Mouse (Mus musculus): ENCODE measurements around the gene Rapgef4. TPM values are rescaled to one million over a fixed set of nuclear protein-coding genes. Genes with fewer than 3 reads are reported as not detected.

Rapgef4 gene
- polyA plus RNA-seq, 1 experiment: 1.9 TPM

DNA sequence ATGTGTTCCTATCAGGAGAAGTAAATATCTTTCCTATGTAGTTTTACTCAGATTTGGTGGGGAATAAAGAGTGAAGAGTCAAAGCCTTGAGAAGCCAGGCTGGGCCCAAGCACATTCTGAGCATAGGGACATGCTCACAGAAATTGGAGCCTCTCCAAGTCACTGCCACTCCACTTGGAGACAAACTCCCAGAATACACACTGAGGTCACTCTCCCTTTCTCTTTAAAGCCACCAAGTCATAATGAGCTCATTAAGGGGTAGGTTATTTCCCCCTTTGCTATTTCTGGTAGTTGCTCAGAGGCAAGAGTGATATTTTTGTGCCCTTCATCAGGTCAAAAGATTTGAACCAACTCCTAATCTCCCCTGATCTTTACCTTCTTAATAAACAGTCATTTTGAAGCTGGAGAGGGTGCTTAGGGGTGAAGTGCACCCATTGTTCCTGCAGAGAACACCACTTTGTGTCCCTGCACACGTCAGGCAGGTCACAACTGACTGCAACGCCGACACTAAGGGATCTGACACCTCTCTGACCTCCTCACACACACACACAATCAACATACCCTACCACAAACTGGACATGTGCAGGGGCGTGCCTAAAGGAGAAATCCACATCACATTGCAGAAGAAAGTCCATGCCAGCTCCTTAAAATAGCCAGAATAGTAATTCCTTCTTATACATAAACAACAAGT is 288.8 kb downstream of the Rapgef4 start:
- DNase-seq (ENCODE audit: low spot score): no peak

GRCm38 (mm10) chr2:72278247-72278873 is 297.3 kb downstream of the Rapgef4 start:
- no peak for DNase-seq (ENCODE audit: low spot score)

GRCm38 (mm10) chr2:72280524-72280923 is 299.5 kb downstream of the Rapgef4 start:
- no peak for DNase-seq (ENCODE audit: low spot score)

DNA sequence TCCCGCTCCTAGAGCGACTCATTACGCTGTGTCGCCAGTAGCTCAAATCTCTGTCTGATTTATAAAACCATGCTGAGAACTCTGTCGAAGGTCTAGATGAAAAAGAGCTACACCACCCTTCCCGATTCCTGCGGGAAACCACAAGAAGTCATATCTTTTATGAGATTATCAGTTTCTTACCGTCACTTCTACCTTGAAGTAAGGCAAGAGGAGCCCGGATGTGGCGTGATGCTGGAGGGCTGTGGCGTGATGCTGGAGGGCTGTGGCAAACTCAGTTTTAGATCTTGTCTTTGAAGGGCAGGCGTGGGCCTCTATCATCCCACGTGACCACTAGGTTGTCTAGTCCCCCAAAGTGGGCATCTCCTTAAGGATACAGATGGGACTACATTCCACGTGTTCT is 300.9 kb downstream of the Rapgef4 start:
- DNase-seq (ENCODE audit: low spot score): no peak

- no peak for DNase-seq (ENCODE audit: low spot score)
Observed at GRCm38 (mm10) chr2:72282733-72283132, 301.7 kb downstream of the Rapgef4 start.

GRCm38 (mm10) chr2:72284689-72285088 is 303.6 kb downstream of the Rapgef4 start:
- no peak for DNase-seq (ENCODE audit: low spot score)

DNA sequence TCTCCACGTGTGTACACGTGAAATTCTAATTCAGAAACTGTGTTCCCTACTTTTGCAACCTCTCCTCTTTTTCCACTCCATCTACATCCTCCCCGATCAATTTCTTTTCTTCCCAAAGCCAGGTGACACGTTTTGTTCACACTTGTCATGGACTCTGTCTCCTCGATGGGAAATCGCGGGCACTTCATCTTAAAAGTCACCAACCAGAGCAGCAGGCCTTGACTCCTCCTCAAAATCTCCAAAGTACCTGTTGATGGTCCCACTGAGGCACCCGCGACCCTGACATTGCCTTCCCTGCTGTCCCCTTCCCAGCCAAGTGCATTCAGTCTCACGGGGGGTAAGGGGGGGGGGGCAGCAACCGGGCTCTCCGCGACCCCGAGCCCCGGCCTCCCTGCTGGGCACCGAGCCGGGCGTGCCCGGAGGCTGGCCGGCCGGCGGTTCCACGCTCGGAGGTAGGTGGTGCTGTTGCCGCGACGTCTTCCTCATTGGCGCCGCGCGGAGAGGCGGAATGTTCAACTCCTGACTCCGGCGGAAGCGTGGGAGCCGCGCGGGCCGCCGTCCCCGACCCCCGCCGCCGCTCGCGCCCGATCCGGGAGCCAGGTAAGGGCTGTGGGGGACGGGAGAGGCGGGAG is 304.3 kb downstream of the Rapgef4 start, which contains the start of gene Map3k20:
Gene Map3k20, plus strand, starts transcription at position 382 of the 632 bp plus-strand sequence.
- DNase-seq (ENCODE audit: low spot score): no peak

DNA sequence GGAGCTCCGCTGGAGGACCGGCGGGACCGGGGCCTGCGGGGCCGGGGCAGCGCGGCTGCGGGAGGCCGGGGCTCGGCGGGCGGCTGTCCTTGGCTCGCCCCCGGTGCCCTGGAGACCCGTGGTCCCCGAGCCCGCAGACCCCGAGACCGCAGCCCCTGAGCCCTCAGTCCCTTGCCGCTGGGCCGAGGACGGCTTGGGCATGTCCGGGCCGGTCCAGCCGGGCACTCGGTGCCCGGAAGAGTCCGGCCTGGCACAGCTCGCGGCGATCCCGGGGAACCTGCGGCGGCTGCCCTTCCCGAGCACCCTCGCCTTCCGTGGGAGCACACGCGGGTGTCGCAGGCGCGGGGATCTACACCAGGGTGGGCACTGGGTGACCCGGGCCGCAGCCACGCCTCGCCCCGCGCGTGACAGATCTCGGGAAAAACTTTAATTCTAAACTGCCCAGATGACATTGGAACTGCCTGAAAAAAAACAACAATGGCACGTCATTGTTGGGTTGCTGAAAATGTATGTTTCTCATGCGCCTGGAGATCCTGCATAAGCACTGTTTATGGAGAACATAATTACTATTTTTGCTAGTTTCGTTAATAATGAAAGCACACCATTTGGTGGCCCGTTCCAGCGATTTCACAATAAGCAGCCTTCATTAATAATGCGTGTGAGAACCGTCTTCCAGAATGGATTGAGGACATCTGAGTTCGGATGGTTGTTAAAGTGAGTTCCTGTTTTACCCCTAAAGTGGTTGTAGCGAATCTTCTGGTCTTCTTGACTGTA is 305.0 kb downstream of the Rapgef4 start:
- DNase-seq (ENCODE audit: low spot score): peak; percentile 73

- no peak for DNase-seq (ENCODE audit: low spot score)
Observed at GRCm38 (mm10) chr2:72287142-72287541, 306.1 kb downstream of the Rapgef4 start.

GRCm38 (mm10) chr2:72288932-72289534 is 308.0 kb downstream of the Rapgef4 start:
- DNase-seq (ENCODE audit: low spot score): no peak

- DNase-seq (ENCODE audit: low spot score): no peak
Observed at GRCm38 (mm10) chr2:72291103-72291502, 310.1 kb downstream of the Rapgef4 start.

DNA sequence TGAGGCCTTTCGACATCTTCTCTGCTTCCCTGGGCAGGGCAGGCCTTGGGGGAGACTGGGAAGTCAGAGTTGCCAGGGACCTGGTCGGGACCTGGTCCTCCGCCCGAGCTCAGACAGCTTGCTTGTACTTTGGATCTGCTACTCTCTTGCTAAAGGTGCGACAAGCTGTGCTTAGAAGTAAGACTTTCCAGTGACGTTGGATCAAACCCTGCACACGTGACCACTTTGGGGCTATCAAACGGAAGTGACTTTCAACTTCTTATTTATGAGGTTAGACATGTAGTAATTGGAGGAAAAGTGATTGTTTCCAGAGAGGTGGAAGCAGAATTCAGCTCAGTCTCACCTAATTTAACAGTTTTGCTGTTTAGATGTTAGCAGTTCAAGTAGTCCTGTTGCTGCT is 311.5 kb downstream of the Rapgef4 start:
- no peak for DNase-seq (ENCODE audit: low spot score)

DNA sequence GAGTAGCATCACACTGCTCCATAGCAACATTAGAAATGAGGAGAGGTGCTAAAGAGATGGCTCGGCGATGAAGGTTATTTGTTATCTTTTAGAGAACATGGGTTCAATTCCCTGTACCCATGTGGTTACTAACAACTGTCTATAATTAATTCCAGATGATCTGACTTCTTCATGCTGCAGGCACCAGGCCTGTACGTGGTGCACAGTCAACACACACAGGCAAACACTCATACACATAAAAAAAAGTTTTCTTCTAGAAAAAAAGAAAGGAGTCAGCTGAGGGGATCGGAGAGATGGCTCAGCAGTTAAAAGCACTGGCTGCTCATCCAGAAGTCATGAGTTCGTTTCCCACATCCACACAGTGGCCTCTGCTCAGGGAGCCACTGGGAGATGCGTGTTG is 314.0 kb downstream of the Rapgef4 start:
- DNase-seq (ENCODE audit: low spot score): no peak

DNA sequence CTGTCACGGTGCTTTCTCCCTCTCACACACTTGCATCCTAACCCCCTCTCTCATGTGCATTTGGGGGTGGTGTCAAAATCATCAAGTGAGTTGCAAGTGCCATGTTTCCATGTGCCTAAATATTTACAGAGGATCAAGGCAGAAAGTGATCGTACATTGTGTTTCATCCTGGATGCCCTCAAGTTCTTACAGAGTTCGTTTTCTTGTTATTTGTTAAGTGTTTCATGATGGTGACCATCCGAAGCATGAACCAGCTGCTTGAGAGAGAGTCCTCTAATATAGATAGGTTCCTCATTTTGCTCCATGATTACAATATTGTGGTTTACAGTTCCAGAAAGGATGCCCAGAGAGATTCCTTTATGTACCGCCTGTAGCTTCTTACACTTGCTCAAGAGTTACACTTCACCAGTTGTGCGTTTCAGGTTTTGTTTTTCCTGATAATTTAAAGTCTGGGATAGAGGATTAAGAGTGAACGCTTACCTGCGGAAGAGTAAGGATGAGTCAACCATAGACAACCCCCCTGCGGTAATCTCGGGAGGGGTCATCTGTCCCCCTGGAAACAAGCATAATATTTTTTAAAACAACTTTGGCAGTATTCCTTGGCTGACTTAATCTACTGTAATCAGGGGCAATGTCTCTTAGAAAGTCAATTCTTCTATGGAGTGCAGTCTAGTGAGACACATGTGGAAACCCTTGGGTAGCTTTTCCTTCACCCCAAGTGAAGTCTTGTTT is 316.1 kb downstream of the Rapgef4 start:
- no peak for DNase-seq (ENCODE audit: low spot score)

- peak; percentile 30 for DNase-seq (ENCODE audit: low spot score)
Observed at GRCm38 (mm10) chr2:72297716-72298082, 316.7 kb downstream of the Rapgef4 start.

DNA sequence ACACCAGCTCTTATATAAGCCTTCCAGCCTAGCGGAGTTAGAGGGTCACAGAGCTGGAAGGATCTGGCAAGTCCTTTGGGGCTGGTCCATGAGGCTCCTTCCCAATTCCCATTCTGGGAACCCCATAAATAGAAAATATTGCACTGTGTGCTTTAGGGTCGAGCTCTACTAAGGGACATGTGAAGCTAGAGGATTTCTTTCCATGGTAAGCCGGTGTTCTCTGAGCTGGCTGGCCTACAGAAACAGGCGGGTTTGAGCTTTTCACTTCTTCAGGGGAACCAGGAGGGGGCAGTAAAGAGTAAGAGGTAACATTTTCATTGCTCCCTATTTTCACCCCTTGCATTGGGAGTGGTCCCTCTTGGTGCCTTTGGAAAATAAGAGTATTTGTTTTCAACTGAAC is 317.4 kb downstream of the Rapgef4 start:
- no peak for DNase-seq (ENCODE audit: low spot score)

DNA sequence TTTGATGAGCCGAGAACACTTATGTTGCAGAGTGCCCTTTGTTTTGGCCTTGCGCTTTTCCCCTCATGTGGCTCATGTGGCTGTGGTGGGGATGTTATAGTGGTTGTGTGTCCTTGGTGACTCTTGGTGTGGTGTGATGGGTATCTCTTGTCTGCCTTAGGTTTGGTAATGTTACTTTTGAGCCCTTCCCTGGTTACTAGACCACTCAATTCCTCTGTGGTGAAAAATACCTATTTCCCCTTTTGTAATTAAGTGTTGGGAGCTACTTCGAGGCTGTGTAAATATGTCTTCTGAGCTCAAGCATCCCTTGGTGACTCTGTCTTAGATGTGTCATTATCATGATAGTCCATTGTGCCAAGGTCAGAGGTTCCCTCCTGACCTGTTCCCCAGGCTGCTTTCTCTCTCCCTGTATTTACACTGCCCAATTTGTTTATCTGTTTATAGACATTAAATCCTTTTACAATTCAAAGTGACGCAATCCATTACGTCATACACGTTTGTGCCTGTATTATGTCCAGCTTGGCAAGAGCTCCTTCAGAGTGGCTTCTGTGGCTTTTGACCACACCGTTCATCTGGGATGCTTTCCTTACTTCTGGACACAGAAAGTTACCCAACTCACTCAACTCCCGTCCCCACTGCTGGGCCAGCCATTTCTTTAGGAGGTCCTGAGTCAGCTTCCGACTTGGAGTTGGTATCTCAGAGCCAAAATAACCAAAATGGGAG is 320.3 kb downstream of the Rapgef4 start:
- DNase-seq (ENCODE audit: low spot score): no peak

DNA sequence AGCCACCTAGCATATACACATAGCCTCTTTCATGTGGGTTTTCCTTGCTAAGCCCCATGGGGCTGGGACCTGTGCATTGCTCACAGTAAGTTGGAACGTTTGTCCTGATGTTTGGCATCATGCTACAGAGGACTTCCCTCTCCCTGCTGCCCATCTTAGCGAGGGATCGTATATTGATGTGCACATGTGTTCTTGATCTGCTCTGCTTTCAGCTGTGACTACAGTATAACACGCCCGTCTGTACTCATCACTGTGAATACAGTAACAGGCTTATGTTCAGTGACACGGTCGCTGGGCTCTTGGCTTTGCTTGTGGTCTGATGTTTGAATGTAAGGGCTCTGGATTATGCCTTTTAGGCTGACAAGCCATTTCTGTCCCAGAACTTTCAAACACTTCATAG is 324.7 kb downstream of the Rapgef4 start:
- no peak for DNase-seq (ENCODE audit: low spot score)

All from urinary bladder, adult 2 months (tissue).